Mouse (Mus musculus): Measurements from ENCODE around the gene Btbd9. TPM values are rescaled to one million over a fixed set of nuclear protein-coding genes. Genes with fewer than 3 reads are reported as not detected.

Gene Btbd9
- total and polyA plus RNA-seq, 2 experiments from 2014 or later, result 85.5 to 138 TPM

DNA sequence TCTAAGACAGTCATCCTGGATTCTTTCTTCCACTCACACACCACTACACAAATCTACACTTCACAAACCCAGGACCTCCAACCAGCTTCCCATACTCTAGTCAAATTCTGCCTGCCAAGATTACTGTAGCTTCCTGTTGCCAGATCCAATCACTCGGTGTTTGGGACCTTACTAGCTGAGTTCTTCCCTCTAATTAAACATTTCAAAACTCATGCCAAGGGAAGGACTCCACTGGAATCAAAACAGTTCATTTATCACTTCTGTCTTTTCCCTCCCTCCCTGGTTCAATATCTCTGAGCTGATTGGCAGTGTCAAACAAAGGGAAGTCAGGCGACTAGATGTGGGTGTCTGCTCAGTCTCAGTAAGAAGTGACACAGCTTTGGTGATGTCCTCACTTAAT, 101.7 kb downstream of the Btbd9 start:
- no peak for TF ChIP-seq CTCF (IDR thresholded peaks at IDR 0.05)
- Histone ChIP-seq H3K4me3 (ENCODE audit: low read depth, low read length) (no peak overlapping the region), H3K27ac (ENCODE audit: low read depth, low read length) (no peak overlapping the region), H3K27me3 (ENCODE audit: insufficient read depth, low read length) (no peaks in the 10 kb centered on the region), H3K4me1 (ENCODE audit: insufficient read depth, low read length) (peaks cover 5% of the 10 kb centered on the region; the same call in 1 of the 2 replicates), H3K9me3 (ENCODE audit: low read length) (no peaks in the 10 kb centered on the region), H3K36me3 (ENCODE audit: insufficient read depth, low read length) (no peaks in the 10 kb centered on the region), H3K4me2 (ENCODE audit: low read depth, low read length, poor library complexity, severe bottlenecking) (no peak overlapping the region), H3K9ac (replicated peaks; ENCODE audit: low read length, poor library complexity, severe bottlenecking) (no peak overlapping the region)
- DNase-seq (ENCODE audit: low spot score), result peak; percentile 40
- 41% methylated on average over 2 of the region's 2 CpGs for WGBS
- ATAC-seq (ENCODE audit: low FRiP score), result no peak

DNA sequence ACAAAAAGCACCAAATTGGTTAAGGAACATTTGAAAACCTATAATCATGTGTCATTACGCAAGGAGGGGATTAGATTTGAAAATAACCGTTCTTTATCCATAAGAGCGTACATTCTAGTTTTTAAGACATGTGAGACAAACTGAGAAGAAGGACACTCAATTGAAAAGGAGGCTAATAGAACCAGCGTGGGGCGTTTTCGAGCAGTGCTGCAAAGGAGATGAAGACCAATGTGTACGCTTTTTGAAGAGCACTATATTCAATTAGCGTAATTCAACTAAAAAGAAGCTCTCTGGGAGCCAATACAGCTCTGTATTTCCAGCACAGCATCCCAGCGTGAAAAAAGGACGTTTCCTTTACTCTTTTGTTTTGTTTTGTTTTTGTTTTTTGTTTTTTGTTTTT, 103.5 kb downstream of the Btbd9 start:
- no peak for TF ChIP-seq CTCF (IDR thresholded peaks at IDR 0.05)

DNA sequence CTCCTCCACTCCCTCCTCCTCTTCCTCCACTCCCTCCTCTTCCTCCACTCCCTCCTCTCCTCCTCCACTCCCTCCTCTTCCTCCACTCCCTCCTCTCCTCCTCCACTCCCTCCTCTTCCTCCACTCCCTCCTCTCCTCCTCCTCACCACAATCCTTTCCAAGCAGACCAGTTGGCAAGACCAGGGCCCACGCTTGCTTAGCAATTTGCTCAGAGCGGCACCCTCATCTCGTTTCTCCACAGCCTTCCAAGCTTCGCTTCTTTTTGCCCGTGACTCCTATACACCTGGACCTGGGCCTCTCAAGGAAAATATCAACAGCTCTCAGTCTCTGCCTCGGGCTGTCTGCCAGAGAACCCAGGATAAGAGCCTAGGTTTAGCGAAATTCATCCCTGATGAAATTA, 104.8 kb downstream of the Btbd9 start:
- 70% methylated on average over 7 of the region's 7 CpGs for WGBS

More for the DNA sequence above, 103.5 kb downstream of the Btbd9 start:
- Histone ChIP-seq H3K36me3 (ENCODE audit: insufficient read depth, low read length) (no peaks in the 10 kb centered on the region), H3K4me1 (ENCODE audit: insufficient read depth, low read length) (0 out of 2 replicates have a peak, but pooled peaks cover 7% of the 10 kb centered on the region), H3K9ac (replicated peaks; ENCODE audit: low read length, poor library complexity, severe bottlenecking) (no peak overlapping the region), H3K27ac (ENCODE audit: low read depth, low read length) (no peak overlapping the region), H3K27me3 (ENCODE audit: insufficient read depth, low read length) (no peaks in the 10 kb centered on the region), H3K9me3 (ENCODE audit: low read length) (no peaks in the 10 kb centered on the region), H3K4me2 (ENCODE audit: low read depth, low read length, poor library complexity, severe bottlenecking) (no peak overlapping the region), H3K4me3 (ENCODE audit: low read depth, low read length) (no peak overlapping the region)
- DNase-seq (ENCODE audit: low spot score) (no peak), ATAC-seq (ENCODE audit: low FRiP score) (no peak)
- 92% methylated on average over 10 of the region's 10 CpGs for WGBS

DNA sequence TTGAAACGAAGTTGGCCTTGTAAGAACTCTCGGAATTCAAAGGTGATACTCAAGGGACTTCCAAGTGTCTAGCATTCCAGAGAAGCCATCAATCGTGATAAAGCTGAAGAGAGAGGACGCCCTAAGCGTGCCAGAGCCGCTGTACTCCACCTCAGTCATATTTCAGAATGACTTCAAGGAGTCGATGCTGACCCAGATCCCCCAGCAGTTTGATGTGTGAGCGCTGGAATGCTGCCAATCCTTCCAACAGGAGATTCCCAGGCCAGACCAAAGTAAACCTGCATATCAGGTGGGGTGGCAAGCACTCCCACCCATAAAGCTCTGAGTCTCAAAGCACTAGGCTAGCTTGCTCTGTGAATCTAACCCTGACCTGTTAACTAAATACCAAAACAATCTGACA, 105.5 kb downstream of the Btbd9 start:
- Histone ChIP-seq H3K4me1 (ENCODE audit: insufficient read depth, low read length) (0 out of 2 replicates have a peak, but pooled peaks cover 7% of the 10 kb centered on the region), H3K4me3 (ENCODE audit: low read depth, low read length) (no peak overlapping the region), H3K27me3 (ENCODE audit: insufficient read depth, low read length) (no peaks in the 10 kb centered on the region), H3K9ac (replicated peaks; ENCODE audit: low read length, poor library complexity, severe bottlenecking) (no peak overlapping the region), H3K36me3 (ENCODE audit: insufficient read depth, low read length) (no peaks in the 10 kb centered on the region), H3K9me3 (ENCODE audit: low read length) (no peaks in the 10 kb centered on the region), H3K27ac (ENCODE audit: low read depth, low read length) (no peak overlapping the region), H3K4me2 (ENCODE audit: low read depth, low read length, poor library complexity, severe bottlenecking) (no peak overlapping the region)
- DNase-seq (ENCODE audit: low spot score) (no peak), ATAC-seq (ENCODE audit: low FRiP score) (no peak)
- TF ChIP-seq CTCF (IDR thresholded peaks at IDR 0.05), result no peak
- 49% methylated on average over 8 of the region's 8 CpGs for WGBS

More for the DNA sequence above, 104.8 kb downstream of the Btbd9 start:
- H3K4me2 ChIP-seq (ENCODE audit: low read depth, low read length, poor library complexity, severe bottlenecking), result no peak overlapping the region
- no peak for TF ChIP-seq CTCF (IDR thresholded peaks at IDR 0.05)
- no peak overlapping the region for H3K27ac ChIP-seq (ENCODE audit: low read depth, low read length)
- ATAC-seq (ENCODE audit: low FRiP score) (no peak), DNase-seq (ENCODE audit: low spot score) (no peak)
- H3K4me1 ChIP-seq (ENCODE audit: insufficient read depth, low read length), result 0 out of 2 replicates have a peak, but pooled peaks cover 7% of the 10 kb centered on the region
- H3K36me3 ChIP-seq (ENCODE audit: insufficient read depth, low read length), result no peaks in the 10 kb centered on the region
- no peaks in the 10 kb centered on the region for H3K27me3 ChIP-seq (ENCODE audit: insufficient read depth, low read length)
- no peaks in the 10 kb centered on the region for H3K9me3 ChIP-seq (ENCODE audit: low read length)
- no peak overlapping the region for H3K9ac ChIP-seq (replicated peaks; ENCODE audit: low read length, poor library complexity, severe bottlenecking)
- H3K4me3 ChIP-seq (ENCODE audit: low read depth, low read length), result no peak overlapping the region

DNA sequence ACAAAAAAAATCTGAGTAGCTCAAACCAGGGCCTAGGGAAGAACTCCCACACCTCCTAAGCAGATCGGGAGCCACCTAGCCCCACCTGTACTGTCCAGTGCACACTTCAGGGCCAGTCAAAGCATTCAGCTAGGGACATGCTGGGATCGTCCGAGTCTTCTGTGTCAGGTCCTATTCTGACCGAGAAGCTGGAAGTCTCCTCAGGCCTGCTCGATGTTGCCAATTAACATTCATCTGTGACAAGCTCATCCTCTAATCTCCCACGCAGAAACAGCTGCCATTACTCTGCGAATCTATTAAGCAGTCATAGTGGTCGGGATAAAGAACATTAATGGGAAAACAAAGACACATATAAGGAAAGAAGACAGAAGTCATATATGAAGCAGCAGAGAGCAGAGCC, 106.0 kb downstream of the Btbd9 start:
- Histone ChIP-seq H3K9me3 (ENCODE audit: low read length) (no peaks in the 10 kb centered on the region), H3K27ac (ENCODE audit: low read depth, low read length) (no peak overlapping the region), H3K4me1 (ENCODE audit: insufficient read depth, low read length) (0 out of 2 replicates have a peak, but pooled peaks cover 7% of the 10 kb centered on the region), H3K4me3 (ENCODE audit: low read depth, low read length) (no peak overlapping the region), H3K4me2 (ENCODE audit: low read depth, low read length, poor library complexity, severe bottlenecking) (no peak overlapping the region), H3K36me3 (ENCODE audit: insufficient read depth, low read length) (no peaks in the 10 kb centered on the region), H3K9ac (replicated peaks; ENCODE audit: low read length, poor library complexity, severe bottlenecking) (no peak overlapping the region), H3K27me3 (ENCODE audit: insufficient read depth, low read length) (no peaks in the 10 kb centered on the region)
- DNase-seq (ENCODE audit: low spot score) (no peak), ATAC-seq (ENCODE audit: low FRiP score) (no peak)
- no peak for TF ChIP-seq CTCF (IDR thresholded peaks at IDR 0.05)
- 26% methylated on average over 8 of the region's 8 CpGs for WGBS

DNA sequence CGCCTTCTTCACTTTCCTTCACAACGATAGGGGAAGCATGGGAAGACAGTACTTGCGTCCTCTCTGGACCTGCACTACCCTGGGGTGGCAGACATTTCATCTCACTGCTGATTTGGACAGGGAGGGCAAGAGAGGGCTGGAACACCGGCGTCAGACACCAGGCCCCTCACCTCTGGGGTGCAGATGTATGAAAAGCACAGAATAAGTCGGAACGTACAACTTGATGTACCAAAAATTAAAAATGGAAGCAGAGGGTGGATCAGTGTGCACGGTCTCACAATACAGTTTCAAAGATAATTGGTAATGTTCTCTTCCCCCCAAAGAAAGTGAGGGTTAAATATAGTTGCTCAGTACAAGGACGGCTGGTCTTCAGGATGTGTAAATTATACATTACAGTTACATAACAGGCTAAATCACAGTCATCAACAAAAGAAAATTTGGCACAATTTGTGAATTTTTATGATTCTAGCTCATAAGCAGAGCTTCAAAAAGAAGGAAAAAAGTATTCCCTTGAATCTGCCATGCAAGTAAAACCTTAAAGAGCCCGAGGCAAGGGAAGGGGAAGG, 106.7 kb downstream of the Btbd9 start:
- Histone ChIP-seq H3K4me2 (ENCODE audit: low read depth, low read length, poor library complexity, severe bottlenecking) (no peak overlapping the region), H3K9me3 (ENCODE audit: low read length) (no peaks in the 10 kb centered on the region), H3K36me3 (ENCODE audit: insufficient read depth, low read length) (no peaks in the 10 kb centered on the region), H3K9ac (replicated peaks; ENCODE audit: low read length, poor library complexity, severe bottlenecking) (no peak overlapping the region), H3K4me3 (ENCODE audit: low read depth, low read length) (no peak overlapping the region), H3K27me3 (ENCODE audit: insufficient read depth, low read length) (no peaks in the 10 kb centered on the region), H3K4me1 (ENCODE audit: insufficient read depth, low read length) (0 out of 2 replicates have a peak, but pooled peaks cover 7% of the 10 kb centered on the region), H3K27ac (ENCODE audit: low read depth, low read length) (no peak overlapping the region)
- ATAC-seq (ENCODE audit: low FRiP score) (no peak), DNase-seq (ENCODE audit: low spot score) (no peak)
- no peak for TF ChIP-seq CTCF (IDR thresholded peaks at IDR 0.05)
- WGBS, result 69% methylated on average over 10 of the region's 10 CpGs

Measured in midbrain, postnatal 0 days (tissue).